Mouse (Mus musculus) ES-E14 (cell line): Measurements from ENCODE around the gene Csk.

Experiments
- CHD2 ChIP-seq: IDR thresholded peaks from 2 replicates; pipeline ENCODE4 v1.6.1; 2014; ENCODE audit warnings: mild to moderate bottlenecking, low read depth, low read length, inconsistent platforms
- ZC3H11A ChIP-seq: IDR thresholded peaks from 2 replicates; pipeline ENCODE4 v1.6.1; 2012; ENCODE audit warnings: low read depth, mild to moderate bottlenecking, inconsistent platforms, low read length, borderline replicate concordance

DNA sequence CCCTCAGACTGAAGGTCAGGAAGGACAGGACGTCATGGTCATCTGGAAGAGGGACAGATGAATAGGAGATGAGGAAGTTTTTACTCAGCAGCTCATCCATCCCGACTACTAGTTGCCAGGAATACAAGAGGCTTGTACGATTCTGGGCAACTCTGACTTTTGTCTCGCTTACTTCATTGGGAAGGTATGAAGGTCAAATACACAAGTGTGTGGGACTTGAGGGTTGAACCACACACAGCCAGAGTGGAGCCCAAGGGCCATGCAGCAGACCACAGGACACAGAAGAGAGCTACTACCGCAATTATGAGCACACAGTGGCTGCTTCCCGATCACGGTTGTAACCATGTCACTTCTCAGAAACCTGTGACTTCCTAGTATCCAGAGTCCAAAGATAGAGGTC lies 40.8 kb downstream of the Csk start:
- no peak for TF ChIP-seq CHD2
- no peak for TF ChIP-seq ZC3H11A
